Mouse (Mus musculus): ENCODE data around the gene Ttc7b.

GRCm38 (mm10) chr12:100319746-100320145, 200.9 kb downstream of the Ttc7b start:
- TF ChIP-seq CTCF (IDR thresholded peaks at IDR 0.05) (no peak), POLR2A (IDR thresholded peaks at IDR 0.05; ENCODE audit: insufficient read depth, low read depth, low read length) (no peak)

All from heart, adult 2 months (tissue).